Mouse (Mus musculus) heart, postnatal 25 days (tissue): ENCODE measurements around the gene Tmem63c. TPM values are rescaled to one million over a fixed set of nuclear protein-coding genes. Genes with fewer than 3 reads are reported as not detected.

ENCODE experiments used
- DNase-seq: peaks from one replicate; pipeline ENCODE4 v3.0.0; 2022; ENCODE audit warnings: low spot score
- intact Hi-C: fragments of 180-260 bp; cut with DNase I; formaldehyde crosslinking; loops from one replicate; pipeline ENCODE4 v1.15.1; 2025
- total RNA-seq, 2 experiments: library from RNA; stranded (reverse); gene quantifications; 2 replicates each; pipeline ENCODE4 v1.2.3; 2021

Gene Tmem63c
- total RNA-seq, 2 experiments from 2014 or later = 0.13 to 0.14 TPM

GRCm38 (mm10) chr12:87042456-87042855, 21.3 kb downstream of the Tmem63c start:
- intact Hi-C loops = no loop called here
- no peak for DNase-seq

GRCm38 (mm10) chr12:87043221-87043620, 22.1 kb downstream of the Tmem63c start:
- DNase-seq = no peak
- intact Hi-C loops = no loop called here

- intact Hi-C loops = no loop called here
- DNase-seq = no peak
These were observed 23.6 kb downstream of the Tmem63c start for GRCm38 (mm10) chr12:87044711-87045110.

- intact Hi-C loops = no loop called here
- DNase-seq = no peak
These were observed 26.4 kb downstream of the Tmem63c start for GRCm38 (mm10) chr12:87047536-87047935.

- no peak for DNase-seq
- intact Hi-C loops = loop anchor here (2.0 to 10.0 kb wide), 6 partner anchors 52 to 408 kb away; no protein-coding TSS in a partner anchor
These were observed 31.7 kb downstream of the Tmem63c start for GRCm38 (mm10) chr12:87052661-87053321.

GRCm38 (mm10) chr12:87054873-87055272, 33.7 kb downstream of the Tmem63c start:
- no peak for DNase-seq
- intact Hi-C loops = loop anchor here (5.0 to 10.0 kb wide), 4 partner anchors 73 to 410 kb away; no protein-coding TSS in a partner anchor

- intact Hi-C loops = loop anchor here (10.0 kb wide), 1 partner anchor 412 kb away; no protein-coding TSS in a partner anchor
- DNase-seq = no peak
These were observed 35.9 kb downstream of the Tmem63c start for GRCm38 (mm10) chr12:87057066-87057465.

- DNase-seq = no peak
- intact Hi-C loops = loop anchor here (10.0 kb wide), 1 partner anchor 211 kb away; no protein-coding TSS in a partner anchor
These were observed 44.3 kb downstream of the Tmem63c start for GRCm38 (mm10) chr12:87065446-87065845.

GRCm38 (mm10) chr12:87066429-87066828, 45.3 kb downstream of the Tmem63c start:
- intact Hi-C loops = loop anchor here (10.0 kb wide), 1 partner anchor 212 kb away; no protein-coding TSS in a partner anchor
- no peak for DNase-seq

- DNase-seq = no peak
- intact Hi-C loops = no loop called here
These were observed 49.4 kb downstream of the Tmem63c start for GRCm38 (mm10) chr12:87070520-87070919.

- intact Hi-C loops = no loop called here
- DNase-seq = no peak
These were observed 55.5 kb downstream of the Tmem63c start for GRCm38 (mm10) chr12:87076610-87077009.

- DNase-seq = no peak
- intact Hi-C loops = no loop called here
These were observed 61.7 kb downstream of the Tmem63c start for GRCm38 (mm10) chr12:87082797-87083196.

- DNase-seq = no peak
- intact Hi-C loops = no loop called here
These were observed 66.1 kb downstream of the Tmem63c start for GRCm38 (mm10) chr12:87087236-87087635.

- no peak for DNase-seq
- intact Hi-C loops = no loop called here
These were observed 67.2 kb downstream of the Tmem63c start for GRCm38 (mm10) chr12:87088331-87088730.

GRCm38 (mm10) chr12:87089255-87089654, 68.1 kb downstream of the Tmem63c start:
- no peak for DNase-seq
- intact Hi-C loops = no loop called here

- intact Hi-C loops = no loop called here
- DNase-seq = no peak
These were observed 68.6 kb downstream of the Tmem63c start for GRCm38 (mm10) chr12:87089701-87090100.

GRCm38 (mm10) chr12:87091916-87092315, 70.8 kb downstream of the Tmem63c start:
- intact Hi-C loops = no loop called here
- no peak for DNase-seq

- DNase-seq = no peak
- intact Hi-C loops = no loop called here
These were observed 72.1 kb downstream of the Tmem63c start for GRCm38 (mm10) chr12:87093249-87093648.

GRCm38 (mm10) chr12:87093671-87094070, 72.5 kb downstream of the Tmem63c start:
- intact Hi-C loops = no loop called here
- no peak for DNase-seq

GRCm38 (mm10) chr12:87100331-87100730, 79.2 kb downstream of the Tmem63c start:
- intact Hi-C loops = no loop called here
- DNase-seq = no peak

- intact Hi-C loops = no loop called here
- no peak for DNase-seq
These were observed 81.1 kb downstream of the Tmem63c start, which contains the start of gene Ngb for GRCm38 (mm10) chr12:87102165-87102631. Ngb (minus strand) TSS chr12:87102539.

- intact Hi-C loops = no loop called here
- no peak for DNase-seq
These were observed 82.3 kb downstream of the Tmem63c start for GRCm38 (mm10) chr12:87103471-87103870.
